Mouse (Mus musculus) c-Kit-negative CD71-positive TER-119-positive erythroid progenitor cells, embryonic 14.5 days (primary cell): Measurements from ENCODE around the gene Prr27.

Experiments
- DNase-seq: peaks from one replicate; pipeline ENCODE4 v3.0.0-alpha.2; 2013; ENCODE audit warnings: low read depth, low spot score

Prr27 gene

DNA sequence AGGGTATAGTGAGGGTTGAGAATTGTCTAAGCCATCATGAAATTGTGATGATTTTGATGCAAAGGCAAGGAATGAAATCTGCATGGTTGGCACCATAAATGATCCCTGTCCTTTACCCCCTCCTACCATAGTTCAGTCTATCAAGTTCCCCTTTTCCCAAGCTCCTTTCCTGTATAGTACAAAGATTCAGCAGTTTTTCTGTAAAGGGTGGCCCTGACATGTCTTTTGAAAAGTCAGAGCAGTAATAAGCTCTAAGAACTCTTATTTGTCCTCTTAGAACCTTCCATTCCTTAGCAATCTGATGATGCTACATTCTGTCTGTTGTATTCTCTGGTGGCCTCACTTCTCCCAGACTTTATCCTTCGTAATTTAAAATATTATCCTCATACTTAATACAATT is at the start of gene Prr27:
Prr27 (plus strand) TSS at position 301 of the 400 bp plus-strand sequence.
- no peak for DNase-seq

DNA sequence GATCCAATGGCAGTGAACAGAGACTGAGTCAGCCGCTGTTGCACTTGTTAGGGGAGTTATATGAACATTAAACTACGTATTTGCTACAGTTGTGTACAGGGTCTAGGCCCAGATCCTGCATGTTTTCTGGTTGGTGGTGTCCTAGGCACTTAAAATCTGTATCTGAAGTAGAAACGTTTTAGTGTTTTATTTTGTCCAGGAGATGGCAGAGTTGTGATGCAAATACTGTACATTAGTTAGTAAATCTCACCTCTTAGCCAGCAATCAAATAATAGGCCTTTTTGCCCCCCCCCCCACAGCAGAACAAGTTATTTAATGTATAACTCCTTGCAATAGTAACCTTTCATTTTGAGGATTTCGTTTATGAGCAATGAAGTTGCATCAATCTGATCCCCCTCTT is 42.8 kb upstream of the Prr27 start:
- no peak for DNase-seq

DNA sequence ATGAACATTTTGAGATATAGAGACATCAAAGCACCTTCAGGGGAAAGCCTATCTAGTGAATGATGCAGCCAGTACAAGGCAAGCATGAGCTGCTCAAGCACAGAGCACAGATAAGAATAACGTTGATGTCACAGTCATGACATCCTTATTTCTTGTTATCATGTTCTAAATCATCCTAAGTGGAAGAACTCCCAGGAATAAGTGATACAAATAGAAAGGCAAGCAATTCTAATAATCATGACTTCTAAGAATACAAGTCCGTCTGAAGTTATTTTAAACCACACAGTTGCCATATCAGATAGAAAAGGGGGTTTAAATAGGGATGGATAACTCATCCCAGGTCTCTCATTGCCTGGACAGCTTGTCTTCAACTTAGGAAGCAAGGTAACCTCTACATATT is 17.7 kb upstream of the Prr27 start, which contains the start of gene Csn1s2b:
Csn1s2b (plus strand) TSS at position 301 of the 400 bp plus-strand sequence.
- no peak for DNase-seq

DNA sequence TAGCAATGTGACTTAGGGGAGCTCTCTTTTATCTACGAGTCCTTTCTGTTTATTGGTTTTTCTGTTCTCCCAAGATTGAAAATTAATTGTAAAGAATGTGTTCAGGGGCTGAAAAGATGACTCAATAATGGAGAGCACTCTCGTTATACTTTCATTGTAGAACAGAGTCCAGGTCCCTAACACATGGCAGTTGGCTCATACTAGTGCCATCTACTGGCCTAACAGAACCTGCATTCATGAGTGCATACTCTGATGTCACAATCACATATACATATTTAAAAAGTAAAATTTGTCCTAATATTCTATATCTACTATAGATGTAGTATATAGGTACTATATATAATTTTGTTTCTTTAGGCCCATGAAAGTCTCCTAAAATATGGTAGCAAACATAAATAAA is 16.2 kb upstream of the Prr27 start:
- no peak for DNase-seq

DNA sequence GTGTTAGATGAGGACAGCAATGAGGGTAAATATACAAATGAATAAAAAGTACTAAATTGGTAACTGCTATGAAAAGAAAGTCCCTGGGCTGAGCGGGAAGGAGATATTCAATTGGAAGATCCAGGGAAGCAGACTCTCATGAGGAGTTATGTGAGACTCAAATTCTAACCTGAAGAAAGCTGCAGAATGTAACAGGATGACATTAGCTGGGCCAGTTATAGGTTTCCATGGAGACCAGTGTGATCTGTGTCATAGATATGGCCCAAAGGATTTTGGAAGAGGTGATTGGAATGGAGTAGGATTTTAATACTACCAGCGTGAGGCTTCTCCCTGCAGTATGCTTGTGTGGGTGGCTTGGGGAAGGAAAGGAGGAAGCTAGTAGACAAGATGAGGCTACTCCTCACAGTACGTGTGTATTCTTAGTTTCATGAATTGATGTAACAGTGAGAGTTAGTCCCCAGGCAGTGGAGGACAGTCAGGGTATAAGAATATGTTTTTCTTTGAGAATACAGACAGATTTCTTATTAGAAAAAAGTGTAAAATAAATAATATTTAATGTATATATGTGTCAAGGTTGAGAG is 29.7 kb downstream of the Prr27 start:
- DNase-seq = no peak

DNA sequence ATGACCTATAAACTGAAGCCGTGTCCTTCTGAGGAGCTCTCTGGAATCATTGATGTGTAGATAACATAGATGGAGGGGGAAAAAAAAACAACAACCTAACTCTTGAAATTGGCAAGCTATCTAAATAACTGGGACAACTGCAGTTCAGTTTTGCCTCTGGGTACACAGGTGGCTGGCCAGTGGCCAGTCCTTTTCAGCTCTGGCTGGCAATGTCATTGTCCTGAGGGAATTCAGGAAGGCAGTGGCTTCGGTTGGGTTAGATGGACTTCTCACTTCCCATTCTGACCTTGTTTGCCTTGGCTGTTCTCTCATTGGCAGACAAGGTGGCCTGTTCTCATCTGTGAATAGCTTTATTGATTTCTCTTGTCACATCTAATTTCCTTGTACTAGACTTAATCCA is 44.6 kb downstream of the Prr27 start:
- no peak for DNase-seq

DNA sequence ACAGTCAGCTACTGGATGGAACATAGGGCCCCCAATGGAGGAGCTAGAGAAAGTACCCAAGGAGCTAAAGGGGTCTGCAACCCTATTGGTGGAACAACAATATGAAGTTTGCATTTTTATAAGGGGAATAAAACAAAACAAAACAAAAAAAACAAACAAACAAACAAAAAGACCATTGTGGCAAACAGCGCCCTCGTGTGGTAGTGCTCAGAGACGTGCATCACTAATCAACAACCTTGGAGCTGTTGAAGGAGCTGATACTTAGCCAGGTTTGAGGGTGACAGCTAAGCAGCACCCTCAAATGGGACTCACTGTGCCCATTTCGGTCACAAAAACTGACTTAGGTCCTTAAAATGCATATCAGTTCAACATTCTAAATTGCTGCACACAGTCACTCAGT is 45.9 kb downstream of the Prr27 start:
- DNase-seq = no peak

DNA sequence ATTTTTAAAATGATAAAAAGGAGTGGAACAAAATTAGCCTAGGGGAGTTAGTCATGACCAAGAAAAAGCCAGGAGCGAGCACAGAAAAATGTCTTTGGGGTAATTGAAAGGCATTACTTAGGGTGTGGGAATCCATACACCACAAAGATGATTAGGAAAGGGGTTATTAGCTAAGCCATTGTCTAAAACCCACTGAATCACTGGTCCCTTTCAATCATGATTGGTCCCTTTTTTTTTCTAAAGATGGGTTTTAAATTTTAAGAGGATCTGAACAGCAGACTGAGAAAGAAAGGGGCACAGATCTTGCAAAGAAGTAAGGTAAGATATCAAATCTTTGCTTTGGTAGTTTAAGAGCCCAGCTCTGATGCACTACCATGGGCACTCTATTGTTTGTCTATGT is 59.2 kb downstream of the Prr27 start, which contains the start of gene Odam:
Odam (plus strand) TSS at position 301 of the 400 bp plus-strand sequence.
- no peak for DNase-seq
